Mouse (Mus musculus) limb, embryonic 12.5 days (tissue): ENCODE results near the gene Golga4. TPM values are rescaled to one million over a fixed set of nuclear protein-coding genes. Genes with fewer than 3 reads are reported as not detected.

Source experiments
- ATAC-seq: fragments of 200-750 bp; cut with Nextera tagmentation; 2 replicates; pipeline ENCODE4 v1.8.0; 2017; ENCODE audit warnings: low read depth, moderate TSS enrichment; ENCODE audit not compliant: insufficient number of reproducible peaks, insufficient read depth, low FRiP score, low TSS enrichment
- H3K27ac ChIP-seq: fragments of 300-500 bp; sonication (generic); 2 replicates; pipeline ENCODE4 v1.5.1; 2016; ENCODE audit warnings: mild to moderate bottlenecking, moderate library complexity
- H3K27me3 ChIP-seq: fragments of 300-500 bp; sonication (generic); 2 replicates; pipeline ENCODE4 v1.6.1; 2016; ENCODE audit warnings: mild to moderate bottlenecking, moderate library complexity
- H3K36me3 ChIP-seq: fragments of 300-500 bp; sonication (generic); 2 replicates; pipeline ENCODE4 v1.6.1; 2016; ENCODE audit warnings: mild to moderate bottlenecking, moderate library complexity
- H3K4me1 ChIP-seq: fragments of 300-500 bp; sonication (generic); replicated peaks from 2 replicates; pipeline ENCODE4 v1.6.1; 2016
- H3K4me2 ChIP-seq: fragments of 300-500 bp; sonication (generic); 2 replicates; pipeline ENCODE4 v1.6.1; 2016; ENCODE audit warnings: mild to moderate bottlenecking, moderate library complexity
- H3K4me3 ChIP-seq: fragments of 300-500 bp; sonication (generic); replicated peaks from 2 replicates; pipeline ENCODE4 v1.5.1; 2016; ENCODE audit warnings: mild to moderate bottlenecking
- H3K9ac ChIP-seq: fragments of 300-500 bp; sonication (generic); replicated peaks from 2 replicates; pipeline ENCODE4 v1.6.1; 2016; ENCODE audit warnings: mild to moderate bottlenecking, moderate library complexity
- H3K9me3 ChIP-seq: fragments of 300-500 bp; sonication (generic); 2 replicates; pipeline ENCODE4 v1.6.1; 2016; ENCODE audit warnings: mild to moderate bottlenecking, moderate library complexity
- WGBS: fragments of 180-500 bp; shearing (Covaris S2); methylation state at CpG from one replicate; pipeline ENCODE4 v1.1.7; 2016; 5-methylcytosine and 5-hydroxymethylcytosine counted together
- polyA plus RNA-seq: library from polyadenylated mRNA; unstranded; fragments of >200 nt; fragmentation: Nextera tagmentation; extraction: Ambion mirVana; gene quantifications from 2 replicates; pipeline ENCODE4 v1.2.1, GENCODE M21; 2016

Gene Golga4
- polyA plus RNA-seq, 1 experiment from 2014 or later: 62.4 TPM

DNA sequence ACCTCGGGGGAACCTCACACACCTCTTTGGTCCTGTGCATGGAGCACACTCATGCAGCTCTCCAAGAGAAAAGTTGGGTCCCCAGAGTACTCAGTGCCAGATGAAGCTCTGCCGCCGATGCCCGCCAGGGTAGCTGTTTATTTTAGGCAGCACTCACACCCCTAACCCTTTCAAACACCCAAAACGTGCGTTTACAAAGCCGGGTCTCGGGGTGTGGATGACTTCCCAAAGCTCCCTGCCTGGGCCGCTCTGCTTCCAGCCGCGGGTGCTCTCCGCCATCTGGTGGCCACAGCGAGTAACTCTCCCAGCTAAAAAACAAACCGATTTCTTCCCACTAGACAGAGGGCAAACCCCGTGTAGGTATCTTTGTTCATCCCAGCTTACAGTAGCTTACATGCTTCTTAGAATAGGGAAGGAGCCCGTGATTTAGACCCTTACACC, 16.5 kb upstream of the Golga4 start:
- Histone ChIP-seq H3K4me2 (peak overlapping the region; percentile 58), H3K9ac (no peak overlapping the region), H3K36me3 (no peaks in the 10 kb centered on the region), H3K9me3 (0 out of 2 replicates have a peak, but pooled peaks cover 3% of the 10 kb centered on the region), H3K4me3 (peak overlapping the region; percentile 26), H3K27ac (no peak overlapping the region), H3K27me3 (peaks cover 57% of the 10 kb centered on the region), H3K4me1 (peaks cover 24% of the 10 kb centered on the region)
- WGBS: under 1% methylated on average over 16 of the region's 16 CpGs
- peak; percentile 80 for ATAC-seq

- WGBS: 82% methylated on average over 4 of the region's 4 CpGs
- no peak overlapping the region for H3K27ac ChIP-seq
- no peak overlapping the region for H3K4me2 ChIP-seq
- H3K36me3 ChIP-seq: no peaks in the 10 kb centered on the region
- H3K27me3 ChIP-seq: peaks cover 42% of the 10 kb centered on the region
- H3K9me3 ChIP-seq: 0 out of 2 replicates have a peak, but pooled peaks cover 3% of the 10 kb centered on the region
- H3K4me1 ChIP-seq: peaks cover 24% of the 10 kb centered on the region
- no peak overlapping the region for H3K9ac ChIP-seq
- no peak overlapping the region for H3K4me3 ChIP-seq
- no peak for ATAC-seq
Measured at GRCm38 (mm10) chr9:118491195-118491594, 14.9 kb upstream of the Golga4 start.

GRCm38 (mm10) chr9:118492932-118493698, 13.0 kb upstream of the Golga4 start:
- WGBS: 86% methylated on average over 8 of the region's 8 CpGs

GRCm38 (mm10) chr9:118494106-118494505, 12.0 kb upstream of the Golga4 start:
- H3K27me3 ChIP-seq: peaks cover 13% of the 10 kb centered on the region
- H3K9ac ChIP-seq: no peak overlapping the region
- 0 out of 2 replicates have a peak, but pooled peaks cover 3% of the 10 kb centered on the region for H3K9me3 ChIP-seq
- H3K4me2 ChIP-seq: no peak overlapping the region
- WGBS: 90% methylated on average over 5 of the region's 5 CpGs
- no peak overlapping the region for H3K27ac ChIP-seq
- H3K4me3 ChIP-seq: no peak overlapping the region
- H3K4me1 ChIP-seq: 0 out of 2 replicates have a peak, but pooled peaks cover under 1% of the 10 kb centered on the region
- ATAC-seq: no peak
- no peaks in the 10 kb centered on the region for H3K36me3 ChIP-seq

More at GRCm38 (mm10) chr9:118492932-118493698, 13.0 kb upstream of the Golga4 start:
- Histone ChIP-seq H3K9me3 (0 out of 2 replicates have a peak, but pooled peaks cover 3% of the 10 kb centered on the region), H3K4me1 (peaks cover 9% of the 10 kb centered on the region; the same call in 1 of the 2 replicates), H3K36me3 (no peaks in the 10 kb centered on the region), H3K27ac (no peak overlapping the region), H3K27me3 (peaks cover 23% of the 10 kb centered on the region), H3K4me2 (no peak overlapping the region), H3K9ac (no peak overlapping the region), H3K4me3 (no peak overlapping the region)
- ATAC-seq: no peak

- WGBS: 95% methylated on average over 3 of the region's 3 CpGs
- Histone ChIP-seq H3K27me3 (peaks cover 7% of the 10 kb centered on the region; the same call in 1 of the 2 replicates), H3K27ac (no peak overlapping the region), H3K36me3 (no peaks in the 10 kb centered on the region), H3K9ac (no peak overlapping the region), H3K4me3 (no peak overlapping the region), H3K9me3 (0 out of 2 replicates have a peak, but pooled peaks cover 3% of the 10 kb centered on the region), H3K4me2 (no peak overlapping the region), H3K4me1 (no peaks in the 10 kb centered on the region)
- no peak for ATAC-seq
Measured at GRCm38 (mm10) chr9:118495933-118496332, 10.1 kb upstream of the Golga4 start.

DNA sequence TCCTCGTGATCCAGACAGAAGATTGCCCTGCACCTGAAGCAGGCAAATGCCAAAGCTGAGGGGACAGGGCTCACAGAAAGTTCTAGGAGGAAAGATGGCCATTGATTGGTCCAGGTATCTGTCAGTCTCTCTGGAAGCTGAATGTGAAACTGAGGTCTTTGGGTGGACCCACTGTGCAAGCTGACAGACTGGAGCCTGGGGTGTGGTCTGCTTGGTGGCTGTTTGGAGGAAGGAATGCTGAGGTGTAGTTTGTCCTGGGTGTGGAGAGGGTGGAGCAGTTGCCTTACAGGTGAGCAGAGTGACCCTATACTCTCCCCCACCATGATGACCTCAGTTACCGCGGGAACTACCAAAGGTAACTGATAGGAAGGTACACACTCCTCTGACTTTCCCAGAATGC, 9.1 kb upstream of the Golga4 start:
- Histone ChIP-seq H3K4me2 (no peak overlapping the region), H3K27ac (no peak overlapping the region), H3K9me3 (0 out of 2 replicates have a peak, but pooled peaks cover 3% of the 10 kb centered on the region), H3K9ac (no peak overlapping the region), H3K36me3 (no peaks in the 10 kb centered on the region), H3K27me3 (no peaks in the 10 kb centered on the region), H3K4me3 (no peak overlapping the region), H3K4me1 (no peaks in the 10 kb centered on the region)
- no peak for ATAC-seq
- WGBS: 90% methylated on average over 3 of the region's 3 CpGs

DNA sequence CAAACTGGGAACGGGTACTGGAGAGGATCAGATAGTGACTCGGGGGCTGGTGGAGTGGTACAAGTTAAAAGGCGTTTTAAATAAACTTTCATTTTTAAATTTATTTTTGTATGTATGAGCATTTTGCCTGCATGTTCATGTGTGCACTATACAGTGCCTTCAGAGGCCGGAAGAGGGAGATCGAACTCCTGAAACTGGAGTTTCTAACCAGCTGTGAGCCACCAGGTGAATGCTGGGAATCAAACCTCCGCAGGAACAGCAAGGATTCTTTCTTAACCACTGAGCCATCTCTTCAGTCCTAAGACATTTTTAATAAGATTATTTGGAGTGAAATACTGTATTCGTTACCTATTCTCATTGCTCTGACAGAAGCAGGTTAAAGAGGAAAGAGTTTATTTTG, 8.0 kb upstream of the Golga4 start:
- H3K36me3 ChIP-seq: no peaks in the 10 kb centered on the region
- H3K4me1 ChIP-seq: no peaks in the 10 kb centered on the region
- H3K27me3 ChIP-seq: no peaks in the 10 kb centered on the region
- no peak overlapping the region for H3K27ac ChIP-seq
- 74% methylated on average over 7 of the region's 7 CpGs for WGBS
- H3K9ac ChIP-seq: no peak overlapping the region
- 0 out of 2 replicates have a peak, but pooled peaks cover 3% of the 10 kb centered on the region for H3K9me3 ChIP-seq
- no peak for ATAC-seq
- no peak overlapping the region for H3K4me2 ChIP-seq
- H3K4me3 ChIP-seq: no peak overlapping the region

DNA sequence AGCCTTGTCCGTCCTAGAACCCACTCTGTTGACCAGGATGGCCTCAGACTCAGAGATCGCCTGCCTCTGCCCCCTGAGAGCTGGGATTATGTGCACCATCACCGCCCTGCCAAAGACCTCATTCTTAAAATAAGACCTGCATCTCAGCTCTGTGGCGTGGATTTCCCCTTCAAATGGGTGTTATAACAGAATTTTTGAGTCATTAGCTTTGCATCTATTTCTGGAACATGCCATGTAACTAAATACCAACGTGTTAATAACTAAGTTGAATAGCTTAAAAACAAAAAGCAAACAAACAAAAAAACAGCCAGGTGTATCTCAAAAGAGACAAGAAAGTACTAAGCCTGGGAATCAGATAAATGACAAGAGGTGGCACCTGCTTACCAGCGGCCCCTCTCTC, 5.1 kb upstream of the Golga4 start:
- H3K9me3 ChIP-seq: no peaks in the 10 kb centered on the region
- no peak overlapping the region for H3K4me3 ChIP-seq
- H3K9ac ChIP-seq: no peak overlapping the region
- H3K4me1 ChIP-seq: peaks cover 5% of the 10 kb centered on the region; the same call in 1 of the 2 replicates
- ATAC-seq: no peak
- no peaks in the 10 kb centered on the region for H3K27me3 ChIP-seq
- 81% methylated on average over 6 of the region's 6 CpGs for WGBS
- no peak overlapping the region for H3K27ac ChIP-seq
- H3K36me3 ChIP-seq: no peaks in the 10 kb centered on the region
- H3K4me2 ChIP-seq: no peak overlapping the region

- no peak overlapping the region for H3K9ac ChIP-seq
- 86% methylated on average over 3 of the region's 3 CpGs for WGBS
- H3K4me3 ChIP-seq: no peak overlapping the region
- ATAC-seq: no peak
- H3K36me3 ChIP-seq: no peaks in the 10 kb centered on the region
- H3K4me2 ChIP-seq: no peak overlapping the region
- H3K4me1 ChIP-seq: peaks cover 26% of the 10 kb centered on the region
- H3K27ac ChIP-seq: no peak overlapping the region
- no peaks in the 10 kb centered on the region for H3K27me3 ChIP-seq
- H3K9me3 ChIP-seq: no peaks in the 10 kb centered on the region
Measured at GRCm38 (mm10) chr9:118504656-118505055, 1.4 kb upstream of the Golga4 start.

DNA sequence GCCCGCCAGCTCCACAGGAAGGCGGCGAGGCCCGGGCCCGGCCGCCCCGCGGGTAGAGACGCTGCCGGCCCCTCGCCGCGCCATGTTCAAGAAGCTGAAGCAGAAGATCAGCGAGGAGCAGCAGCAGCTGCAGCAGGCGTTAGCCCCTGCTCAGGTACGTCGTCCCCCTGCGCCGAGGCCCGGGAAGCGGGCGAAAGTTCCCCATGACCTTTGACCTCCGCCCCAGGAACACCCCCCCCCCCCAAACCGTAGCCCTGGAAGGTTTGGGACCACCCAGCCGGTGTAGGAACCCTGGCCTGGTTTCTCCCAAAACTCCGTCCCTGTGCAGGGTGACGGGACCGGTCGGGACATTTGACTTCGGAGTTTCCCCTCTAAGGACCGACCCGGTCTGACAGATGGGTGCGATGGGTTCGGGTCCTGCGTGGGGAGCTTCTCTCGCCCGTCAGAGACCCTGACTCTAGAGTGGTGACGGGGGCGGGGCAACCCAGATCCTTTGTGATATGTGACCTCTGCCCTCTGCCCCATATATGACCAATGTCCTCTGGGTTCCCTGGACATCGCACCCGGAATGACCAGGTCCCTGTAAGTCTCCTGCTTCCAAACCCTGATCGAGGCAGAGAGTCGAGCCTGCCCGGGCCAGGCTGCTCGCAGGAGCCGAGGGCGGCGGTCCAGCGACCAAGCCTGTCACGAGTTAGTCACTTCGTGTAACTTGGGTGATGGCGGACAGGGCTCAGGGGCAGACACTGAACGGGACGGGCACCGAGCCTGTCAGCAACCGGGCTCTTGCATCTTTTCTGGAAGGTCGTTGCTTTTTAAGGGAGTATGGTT, 551 bp downstream of the Golga4 start:
- peak; percentile 52 for ATAC-seq
- Histone ChIP-seq H3K4me2 (peak overlapping the region; percentile 91), H3K9ac (peak overlapping the region; percentile 93), H3K27me3 (no peaks in the 10 kb centered on the region), H3K4me1 (peaks cover 38% of the 10 kb centered on the region), H3K36me3 (0 out of 2 replicates have a peak, but pooled peaks cover 4% of the 10 kb centered on the region), H3K9me3 (no peaks in the 10 kb centered on the region), H3K4me3 (peak overlapping the region; percentile 98), H3K27ac (peak overlapping the region; percentile 35; the same call in 1 of the 2 replicates)
- WGBS: under 1% methylated on average over 57 of the region's 57 CpGs

DNA sequence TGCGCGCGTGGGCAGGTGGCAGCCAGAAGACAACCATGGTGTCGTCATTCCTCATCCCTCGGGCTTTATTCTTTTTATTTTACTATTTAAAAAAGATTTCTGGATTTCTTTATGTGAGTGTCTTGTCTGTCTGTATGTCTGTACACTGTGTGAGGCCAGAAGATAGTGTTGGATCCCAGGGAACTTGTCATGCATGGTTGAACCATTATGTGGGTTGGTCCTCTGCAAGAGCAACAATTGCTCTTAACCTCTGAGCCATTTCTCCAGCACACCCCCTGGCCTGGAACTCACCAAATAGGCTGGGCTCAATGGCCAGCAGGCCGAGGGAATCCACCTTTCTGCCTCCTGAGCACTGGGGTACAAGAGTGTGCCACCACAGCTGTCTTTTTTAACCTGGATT, 1.5 kb downstream of the Golga4 start:
- Histone ChIP-seq H3K9ac (0 out of 2 replicates have a peak overlapping the region, but pooled peaks have one; percentile 23), H3K4me3 (peak overlapping the region; percentile 98), H3K4me2 (peak overlapping the region; percentile 91), H3K27me3 (no peaks in the 10 kb centered on the region), H3K36me3 (0 out of 2 replicates have a peak, but pooled peaks cover 4% of the 10 kb centered on the region), H3K27ac (no peak overlapping the region), H3K4me1 (peaks cover 40% of the 10 kb centered on the region), H3K9me3 (no peaks in the 10 kb centered on the region)
- 88% methylated on average over 6 of the region's 6 CpGs for WGBS
- ATAC-seq: no peak
